28 mouse cellular contexts compared by ENCODE assay signal in the genomic region with DNA sequence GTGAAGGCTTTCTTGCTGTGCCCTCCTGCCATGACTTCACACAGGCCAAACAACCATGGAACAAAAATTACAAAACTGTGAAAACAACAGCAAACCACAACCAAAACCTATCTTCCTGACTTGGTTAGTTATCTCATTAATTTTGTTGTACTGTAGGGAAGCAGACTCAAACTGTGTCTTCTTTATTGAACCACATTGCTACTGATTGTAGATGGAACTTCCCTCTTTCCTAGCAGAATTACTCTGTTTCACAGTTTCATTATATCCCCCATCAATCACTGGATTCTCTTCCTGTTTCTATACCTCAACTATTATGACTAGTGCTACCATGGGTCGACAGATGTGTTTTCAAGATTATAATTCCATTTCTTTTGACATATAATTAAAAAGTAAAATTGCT.
"Had no signal": no experiment of that assay in that cellular context is flagged by ENCODE, and none has a peak within 500 bp of the region (broad histone marks: within the 10 kb centered on the region; RNA-seq: fewer than 3 reads in every experiment).

No protein-coding gene starts in this region.

- H3K27me3 ChIP-seq: heart, embryonic 13.5 days; heart, embryonic 15.5 days; hindbrain, embryonic 12.5 days; intestine, embryonic 15.5 days; limb, embryonic 13.5 days; limb, embryonic 15.5 days; liver, embryonic 12.5 days had no signal

- H3K27ac ChIP-seq: gastrocnemius, adult 2 months; heart, adult 2 months; heart, embryonic 13.5 days; heart, embryonic 15.5 days; hindbrain, embryonic 10.5 days; hindbrain, embryonic 12.5 days; hindbrain, embryonic 14.5 days; intestine, embryonic 15.5 days; layer of hippocampus, adult 2 months; left cerebral cortex, adult 2 months; limb, embryonic 13.5 days; limb, embryonic 15.5 days; liver, embryonic 12.5 days; liver, embryonic 14.5 days had no signal

- H3K9me3 ChIP-seq: heart, embryonic 13.5 days; heart, embryonic 15.5 days; hindbrain, embryonic 10.5 days; hindbrain, embryonic 12.5 days; intestine, embryonic 15.5 days; limb, embryonic 13.5 days; limb, embryonic 15.5 days; liver, embryonic 12.5 days had no signal

- H3K9ac ChIP-seq: heart, embryonic 13.5 days; heart, embryonic 15.5 days; hindbrain, embryonic 12.5 days; hindbrain, embryonic 14.5 days; intestine, embryonic 15.5 days; limb, embryonic 13.5 days; limb, embryonic 15.5 days; liver, embryonic 12.5 days; liver, embryonic 14.5 days had no signal

- H3K4me1 ChIP-seq: heart, embryonic 13.5 days; heart, embryonic 15.5 days; hindbrain, embryonic 10.5 days; hindbrain, embryonic 12.5 days; intestine, embryonic 15.5 days; limb, embryonic 15.5 days; liver, embryonic 12.5 days had no signal

- ATAC-seq: hindbrain, embryonic 16.5 days; inflammation-experienced regulatory T-cells, adult 6 months; intestine, embryonic 15.5 days; intestine, postnatal 0 days; liver, embryonic 12.5 days had no signal

- DNase-seq: gastrocnemius, adult 2 months; gastrocnemius, postnatal 10 days; gastrocnemius, postnatal 25 days; heart, adult 11 months; heart, adult 2 months; heart, postnatal 14 days; heart, postnatal 36 days; kidney, adult 18-20 months; kidney, adult 8-10 months; kidney, postnatal 10 days; kidney, postnatal 25 days; kidney, postnatal 4 days; left cerebral cortex, postnatal 4 days had no signal

- H3K36me3 ChIP-seq: heart, embryonic 13.5 days; heart, embryonic 15.5 days; hindbrain, embryonic 10.5 days; hindbrain, embryonic 12.5 days; intestine, embryonic 15.5 days; limb, embryonic 13.5 days; limb, embryonic 15.5 days; liver, embryonic 12.5 days had no signal

- H3K4me3 ChIP-seq: gastrocnemius, adult 2 months; heart, adult 2 months; heart, embryonic 13.5 days; heart, embryonic 15.5 days; hindbrain, embryonic 10.5 days; hindbrain, embryonic 12.5 days; intestine, embryonic 15.5 days; layer of hippocampus, adult 2 months; left cerebral cortex, adult 2 months; limb, embryonic 13.5 days; limb, embryonic 15.5 days; liver, embryonic 12.5 days had no signal
